Mouse (Mus musculus): ENCODE data around the gene Tmem186.
A peak's percentile ranks its signal among the peaks of the same experiment; 100 is the strongest.

The Tmem186 gene

GRCm38 (mm10) chr16:8667261-8667660 lies 29.7 kb upstream of the Tmem186 start:
- no peak for DNase-seq (ENCODE audit: low read depth, low spot score)

- no peak for DNase-seq (ENCODE audit: low read depth, low spot score)
Measured at GRCm38 (mm10) chr16:8666452-8666851, 28.9 kb upstream of the Tmem186 start.

GRCm38 (mm10) chr16:8665367-8665766 lies 27.9 kb upstream of the Tmem186 start:
- no peak for DNase-seq (ENCODE audit: low read depth, low spot score)

- DNase-seq (ENCODE audit: low read depth, low spot score) = no peak
Measured at GRCm38 (mm10) chr16:8663606-8664539, 26.4 kb upstream of the Tmem186 start.

GRCm38 (mm10) chr16:8663022-8663421 lies 25.5 kb upstream of the Tmem186 start:
- DNase-seq (ENCODE audit: low read depth, low spot score) = no peak

- no peak for DNase-seq (ENCODE audit: low read depth, low spot score)
Measured at GRCm38 (mm10) chr16:8658764-8659163, 21.3 kb upstream of the Tmem186 start.

GRCm38 (mm10) chr16:8658349-8658748 lies 20.8 kb upstream of the Tmem186 start:
- DNase-seq (ENCODE audit: low read depth, low spot score) = no peak

GRCm38 (mm10) chr16:8656256-8656655 lies 18.7 kb upstream of the Tmem186 start:
- no peak for DNase-seq (ENCODE audit: low read depth, low spot score)

GRCm38 (mm10) chr16:8655599-8655998 lies 18.1 kb upstream of the Tmem186 start:
- no peak for DNase-seq (ENCODE audit: low read depth, low spot score)

GRCm38 (mm10) chr16:8655108-8655507 lies 17.6 kb upstream of the Tmem186 start:
- DNase-seq (ENCODE audit: low read depth, low spot score) = no peak

GRCm38 (mm10) chr16:8650007-8650406 lies 12.5 kb upstream of the Tmem186 start:
- DNase-seq (ENCODE audit: low read depth, low spot score) = no peak

- no peak for DNase-seq (ENCODE audit: low read depth, low spot score)
Measured at GRCm38 (mm10) chr16:8645546-8645945, 8.0 kb upstream of the Tmem186 start.

GRCm38 (mm10) chr16:8643855-8644254 lies 6.3 kb upstream of the Tmem186 start:
- peak; percentile 44 for DNase-seq (ENCODE audit: low read depth, low spot score)

- DNase-seq (ENCODE audit: low read depth, low spot score) = no peak
Measured at GRCm38 (mm10) chr16:8639466-8640191, 2.1 kb upstream of the Tmem186 start.

GRCm38 (mm10) chr16:8638131-8638530 lies 619 bp upstream of the Tmem186 start:
- DNase-seq (ENCODE audit: low read depth, low spot score) = no peak

GRCm38 (mm10) chr16:8636867-8637216 lies 670 bp downstream of the Tmem186 start:
- peak; percentile 45 for DNase-seq (ENCODE audit: low read depth, low spot score)

GRCm38 (mm10) chr16:8631428-8631827 lies 6.1 kb downstream of the Tmem186 start:
- no peak for DNase-seq (ENCODE audit: low read depth, low spot score)

GRCm38 (mm10) chr16:8630419-8630818 lies 7.1 kb downstream of the Tmem186 start:
- no peak for DNase-seq (ENCODE audit: low read depth, low spot score)

GRCm38 (mm10) chr16:8620315-8621115 lies 17.0 kb downstream of the Tmem186 start:
- DNase-seq (ENCODE audit: low read depth, low spot score) = no peak

- peak; percentile 59 for DNase-seq (ENCODE audit: low read depth, low spot score)
Measured at GRCm38 (mm10) chr16:8619659-8620314, 17.7 kb downstream of the Tmem186 start.

GRCm38 (mm10) chr16:8613447-8613846 lies 24.1 kb downstream of the Tmem186 start:
- no peak for DNase-seq (ENCODE audit: low read depth, low spot score)
